In the genomic region with DNA sequence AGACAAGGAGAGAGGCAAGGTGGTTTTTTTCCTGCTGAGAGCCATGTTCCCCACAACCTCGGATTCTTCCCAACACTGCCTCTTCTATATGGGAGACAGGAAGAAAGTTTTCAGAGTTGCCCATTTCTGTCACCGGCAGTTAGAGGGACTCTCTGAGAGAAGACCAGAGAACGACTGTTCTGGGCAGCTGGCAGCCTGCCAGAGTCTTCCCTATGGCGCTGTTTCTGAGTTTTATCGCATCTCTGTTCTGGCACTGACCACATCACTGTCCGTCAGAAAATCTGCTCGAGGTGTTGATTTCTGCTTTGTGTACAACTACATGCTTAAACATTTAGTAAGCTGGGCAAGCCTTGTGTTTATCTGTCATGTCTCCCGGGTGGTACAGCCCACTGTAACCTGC, we compare ENCODE assay signal across 20 mouse cellular contexts. TPM values are rescaled to one million over a fixed set of nuclear protein-coding genes. Genes with fewer than 3 reads are reported as not detected.
DNase-seq lines count a peak whose midpoint lies in the region; ATAC-seq lines count a peak whose summit lies in the region.
"Had no signal": no experiment of that assay in that cellular context is flagged by ENCODE, and none has a peak within 500 bp of the region (broad histone marks: within the 10 kb centered on the region; RNA-seq: fewer than 3 reads in every experiment).

No protein-coding gene starts in this region.

- H3K4me1 ChIP-seq in heart, embryonic 14.5 days (ENCODE audit: control insufficient read depth in 2 of 2, insufficient read depth in 2 of 2, low read length in 2 of 2): peaks cover 4 to 10% of the 10 kb centered on the region in 2 experiments; a peak in 3 of 4 replicates
- H3K4me1 ChIP-seq: intestine, embryonic 15.5 days; stomach, embryonic 15.5 days had no signal

- no peak overlapping the region for H3K27ac ChIP-seq in heart, embryonic 14.5 days (replicated peaks in 1 of 2; ENCODE audit: control insufficient read depth in 1 of 2, insufficient read depth in 1 of 2, low read depth in 2 of 2, low read length in 2 of 2)
- H3K27ac ChIP-seq: hindbrain, embryonic 10.5 days; intestine, embryonic 15.5 days; macrophage; stomach, embryonic 15.5 days had no signal

- intact Hi-C loops in heart, postnatal 14 days (cut with DNase I): no loop called here
- intact Hi-C loops in left cerebral cortex, postnatal 4 days (cut with DNase I): no loop called here

- no peak for ATAC-seq in heart, embryonic 14.5 days (ENCODE audit: insufficient number of reproducible peaks, insufficient read depth, low FRiP score, low read depth)
- ATAC-seq: intestine, embryonic 15.5 days; liver, postnatal 0 days had no signal

- no peaks in the 10 kb centered on the region for H3K36me3 ChIP-seq in heart, embryonic 14.5 days (ENCODE audit: control insufficient read depth, insufficient read depth, low read length)
- H3K36me3 ChIP-seq: hindbrain, embryonic 10.5 days; intestine, embryonic 15.5 days; stomach, embryonic 15.5 days had no signal

- no peaks in the 10 kb centered on the region for H3K27me3 ChIP-seq in heart, embryonic 14.5 days (ENCODE audit: control insufficient read depth, insufficient read depth, low read length)
- H3K27me3 ChIP-seq: intestine, embryonic 15.5 days; stomach, embryonic 15.5 days had no signal

- H3K4me3 ChIP-seq in heart, embryonic 14.5 days (ENCODE audit: control insufficient read depth in 1 of 2, insufficient read depth in 1 of 2, low read depth in 1 of 2, low read length in 2 of 2): no peak overlapping the region
- H3K4me3 ChIP-seq: hindbrain, embryonic 10.5 days; intestine, embryonic 15.5 days; stomach, embryonic 15.5 days had no signal

- H3K9ac ChIP-seq in heart, embryonic 14.5 days (ENCODE audit: low read length): no peak overlapping the region
- H3K9ac ChIP-seq: intestine, embryonic 15.5 days; liver, postnatal 0 days; stomach, embryonic 15.5 days had no signal

- peak; percentile 4 for DNase-seq in adrenal gland, postnatal 25 days
- no peak for DNase-seq in adrenal gland, adult 8-10 months
- no peak for DNase-seq in heart, postnatal 14 days
- peak; percentile 50 for DNase-seq in left cerebral cortex, postnatal 4 days
- DNase-seq in left cerebral cortex, adult 18-20 months (ENCODE audit: low spot score in 2 of 2): no peak
- DNase-seq in testis, postnatal 10 days (ENCODE audit: low spot score): peak; percentile 58
- no peak for DNase-seq in testis, postnatal 14 days (ENCODE audit: low spot score)
- DNase-seq: adrenal gland, postnatal 14 days; cerebellum, adult 18-20 months; gastrocnemius, postnatal 25 days; liver; liver, postnatal 0 days had no signal

- no peaks in the 10 kb centered on the region for H3K9me3 ChIP-seq in heart, embryonic 14.5 days (ENCODE audit: control insufficient read depth, low read length)
- H3K9me3 ChIP-seq: hindbrain, embryonic 10.5 days; intestine, embryonic 15.5 days; stomach, embryonic 15.5 days had no signal

- WGBS in heart, embryonic 14.5 days: 10% methylated on average over 8 of the region's 8 CpGs

- peak overlapping the region; percentile 47 for H3K4me2 ChIP-seq in heart, embryonic 14.5 days (ENCODE audit: low read length)
- H3K4me2 ChIP-seq: intestine, embryonic 15.5 days; midbrain, embryonic 11.5 days; stomach, embryonic 15.5 days had no signal

RNA-seq across cellular contexts. Expression of gene Gcnt4, which starts 8.9 kb away (rescaled TPM):
- total RNA-seq in adrenal gland, postnatal 25 days (2021): 1.3 and 1.6 TPM in 2 replicates
- under 1 TPM; 0.08 to 0.94 (median 0.39) TPM for total RNA-seq in adrenal gland, adult 8-10 months (2022)
- 0.31 and 0.46 TPM in 2 replicates for polyA plus RNA-seq in heart, embryonic 14.5 days (2014; fragmentation: Nextera tagmentation; extraction: Ambion mirVana)
- under 1 TPM; 0.22 TPM for total RNA-seq in heart, postnatal 14 days (2021)
- 1 to 10 TPM; 1.6 to 2.1 TPM for total RNA-seq in left cerebral cortex, postnatal 4 days (2021)
- total RNA-seq in left cerebral cortex, adult 18-20 months (2021): 10 to 100 TPM in 1 of 2 experiments, 1 to 10 TPM in 1; 9.9 to 12.9 TPM
- total RNA-seq: MEL; neutrophil, adult 5-6 weeks had no signal
- polyA plus RNA-seq: macrophage had no signal

Comparison
In these comparisons a context has a peak if more than half of its experiments do, and no peak if none do; other contexts are left out.
1. DNase-seq: peak in adrenal gland, postnatal 25 days (single experiment), left cerebral cortex, postnatal 4 days (single experiment) and testis, postnatal 10 days (single experiment); none in adrenal gland, adult 8-10 months (single experiment), heart, postnatal 14 days (0 of 2), left cerebral cortex, adult 18-20 months (0 of 2) and testis, postnatal 14 days (single experiment).